19 mouse cellular contexts compared by ENCODE assay signal in genomic region chr14:64525302-64526078, GRCm38 (mm10).
DNase-seq lines count a peak whose midpoint lies in the region; ATAC-seq and TF ChIP-seq lines count a peak whose summit lies in the region.
"Had no signal": no experiment of that assay in that cellular context is flagged by ENCODE, and none has a peak within 500 bp of the region (broad histone marks: within the 10 kb centered on the region; RNA-seq: fewer than 3 reads in every experiment).

No protein-coding gene starts in this region.

- TF ChIP-seq POLR2A in liver, adult 2 months (IDR thresholded peaks at IDR 0.05; ENCODE audit: extremely low read depth, insufficient read depth, low read length), result no peak
- TF ChIP-seq POLR2A in small intestine, adult 2 months (IDR thresholded peaks at IDR 0.05; ENCODE audit: low read depth, low read length), result no peak

- H3K9me3 ChIP-seq in forebrain, embryonic 16.5 days (ENCODE audit: control insufficient read depth, low read length), result no peaks in the 10 kb centered on the region
- no peaks in the 10 kb centered on the region for H3K9me3 ChIP-seq in forebrain, embryonic 10.5 days
- H3K9me3 ChIP-seq in liver, embryonic 12.5 days (replicated peaks), result no peaks in the 10 kb centered on the region
- H3K9me3 ChIP-seq in neural tube, embryonic 13.5 days, result no peaks in the 10 kb centered on the region
- no peaks in the 10 kb centered on the region for H3K9me3 ChIP-seq in neural tube, embryonic 15.5 days (replicated peaks)
- H3K9me3 ChIP-seq: embryonic facial prominence, embryonic 12.5 days; hindbrain, embryonic 15.5 days; liver, embryonic 13.5 days; stomach, embryonic 15.5 days had no signal

- no peak overlapping the region for H3K9ac ChIP-seq in forebrain, embryonic 16.5 days (replicated peaks; ENCODE audit: low read depth, low read length)
- no peak overlapping the region for H3K9ac ChIP-seq in liver, adult 2 months (ENCODE audit: low read depth, low read length)
- no peak overlapping the region for H3K9ac ChIP-seq in liver, embryonic 12.5 days
- H3K9ac ChIP-seq in neural tube, embryonic 13.5 days, result no peak overlapping the region
- H3K9ac ChIP-seq in neural tube, embryonic 15.5 days (replicated peaks), result no peak overlapping the region
- H3K9ac ChIP-seq: embryonic facial prominence, embryonic 12.5 days; hindbrain, embryonic 15.5 days; liver, embryonic 13.5 days; stomach, embryonic 15.5 days had no signal

- H3K4me2 ChIP-seq in forebrain, embryonic 16.5 days (ENCODE audit: low read length), result no peak overlapping the region
- H3K4me2 ChIP-seq in liver, embryonic 12.5 days, result no peak overlapping the region
- no peak overlapping the region for H3K4me2 ChIP-seq in neural tube, embryonic 13.5 days
- no peak overlapping the region for H3K4me2 ChIP-seq in neural tube, embryonic 15.5 days
- H3K4me2 ChIP-seq: embryonic facial prominence, embryonic 12.5 days; hindbrain, embryonic 15.5 days; liver, embryonic 13.5 days; stomach, embryonic 15.5 days had no signal

- H3K36me3 ChIP-seq in forebrain, embryonic 16.5 days (ENCODE audit: control insufficient read depth, insufficient read depth), result no peaks in the 10 kb centered on the region
- H3K36me3 ChIP-seq in forebrain, embryonic 10.5 days (replicated peaks), result no peaks in the 10 kb centered on the region
- H3K36me3 ChIP-seq in liver, adult 2 months (ENCODE audit: control insufficient read depth, insufficient read depth, low read length), result no peaks in the 10 kb centered on the region
- H3K36me3 ChIP-seq in liver, embryonic 12.5 days, result no peaks in the 10 kb centered on the region
- H3K36me3 ChIP-seq in neural tube, embryonic 13.5 days, result no peaks in the 10 kb centered on the region
- no peaks in the 10 kb centered on the region for H3K36me3 ChIP-seq in neural tube, embryonic 15.5 days
- no peaks in the 10 kb centered on the region for H3K36me3 ChIP-seq in small intestine, adult 2 months (ENCODE audit: control insufficient read depth, insufficient read depth, low read length)
- H3K36me3 ChIP-seq: embryonic facial prominence, embryonic 12.5 days; hindbrain, embryonic 15.5 days; liver, embryonic 13.5 days; stomach, embryonic 15.5 days had no signal

- no peak for TF ChIP-seq CTCF in liver, adult 2 months (IDR thresholded peaks at IDR 0.05; ENCODE audit: low read depth, low read length)
- TF ChIP-seq CTCF in small intestine, adult 2 months (IDR thresholded peaks at IDR 0.05; ENCODE audit: extremely low read depth, insufficient read length, insufficient replicate concordance, low read depth, low read length), result no peak

- no peaks in the 10 kb centered on the region for H3K27me3 ChIP-seq in forebrain, embryonic 16.5 days (replicated peaks; ENCODE audit: control insufficient read depth, insufficient read depth, low read length)
- H3K27me3 ChIP-seq in forebrain, embryonic 10.5 days (ENCODE audit: poor library complexity, severe bottlenecking), result no peaks in the 10 kb centered on the region
- H3K27me3 ChIP-seq in liver, adult 2 months (ENCODE audit: control insufficient read depth, insufficient read depth, low read length), result no peaks in the 10 kb centered on the region
- H3K27me3 ChIP-seq in liver, embryonic 12.5 days (replicated peaks), result 0 out of 2 replicates have a peak, but pooled peaks cover 3% of the 10 kb centered on the region
- no peaks in the 10 kb centered on the region for H3K27me3 ChIP-seq in neural tube, embryonic 13.5 days
- no peaks in the 10 kb centered on the region for H3K27me3 ChIP-seq in neural tube, embryonic 15.5 days (replicated peaks)
- H3K27me3 ChIP-seq in small intestine, adult 2 months (ENCODE audit: control insufficient read depth, insufficient read depth, low read length), result no peaks in the 10 kb centered on the region
- H3K27me3 ChIP-seq: embryonic facial prominence, embryonic 12.5 days; hindbrain, embryonic 15.5 days; liver, embryonic 13.5 days; stomach, embryonic 15.5 days had no signal

- peak overlapping the region; percentile 42; the same call in 1 of the 2 replicates for H3K27ac ChIP-seq in forebrain, embryonic 16.5 days (ENCODE audit: low read length)
- H3K27ac ChIP-seq in forebrain, embryonic 10.5 days, result no peak overlapping the region; the same call in 1 of the 2 replicates
- no peak overlapping the region for H3K27ac ChIP-seq in liver, adult 2 months (replicated peaks; ENCODE audit: insufficient read depth, low read depth, low read length)
- no peak overlapping the region for H3K27ac ChIP-seq in liver, embryonic 12.5 days
- H3K27ac ChIP-seq in neural tube, embryonic 13.5 days (replicated peaks), result 0 out of 2 replicates have a peak overlapping the region, but pooled peaks have one; percentile 2
- no peak overlapping the region for H3K27ac ChIP-seq in neural tube, embryonic 15.5 days (replicated peaks)
- peak overlapping the region; percentile 46 for H3K27ac ChIP-seq in small intestine, adult 2 months (ENCODE audit: insufficient read depth, low read depth, low read length)
- H3K27ac ChIP-seq: embryonic facial prominence, embryonic 12.5 days; hindbrain, embryonic 15.5 days; liver, embryonic 13.5 days; macrophage; stomach, embryonic 15.5 days had no signal

- H3K4me3 ChIP-seq in forebrain, embryonic 16.5 days (replicated peaks; ENCODE audit: low read length), result no peak overlapping the region
- no peak overlapping the region for H3K4me3 ChIP-seq in forebrain, embryonic 10.5 days
- H3K4me3 ChIP-seq in liver, adult 2 months (ENCODE audit: insufficient read depth, low read depth, low read length), result no peak overlapping the region
- H3K4me3 ChIP-seq in liver, embryonic 12.5 days, result no peak overlapping the region
- no peak overlapping the region for H3K4me3 ChIP-seq in neural tube, embryonic 13.5 days
- H3K4me3 ChIP-seq in neural tube, embryonic 15.5 days (replicated peaks), result no peak overlapping the region
- no peak overlapping the region for H3K4me3 ChIP-seq in small intestine, adult 2 months (ENCODE audit: low read depth, low read length)
- H3K4me3 ChIP-seq: embryonic facial prominence, embryonic 12.5 days; hindbrain, embryonic 15.5 days; liver, embryonic 13.5 days; stomach, embryonic 15.5 days had no signal

- WGBS in forebrain, embryonic 16.5 days, result 78% methylated on average over 10 of the region's 10 CpGs
- 70% methylated on average over 10 of the region's 10 CpGs for WGBS in forebrain, embryonic 10.5 days
- 51% methylated on average over 10 of the region's 10 CpGs for WGBS in liver, adult 2 months
- 63% methylated on average over 10 of the region's 10 CpGs for WGBS in liver, embryonic 12.5 days (ENCODE audit: insufficient replicate concordance)
- 79% methylated on average over 10 of the region's 10 CpGs for WGBS in neural tube, embryonic 13.5 days
- WGBS in neural tube, embryonic 15.5 days, result 75% methylated on average over 10 of the region's 10 CpGs
- 27% methylated on average over 10 of the region's 10 CpGs for WGBS in small intestine, adult 2 months

- H3K79me2 ChIP-seq in liver, adult 2 months (ENCODE audit: control insufficient read depth, insufficient read depth, low read length), result no peaks in the 10 kb centered on the region

- no peak for DNase-seq in forebrain, embryonic 10.5 days (ENCODE audit: extremely low spot score, low spot score)
- peak; percentile 6 for DNase-seq in liver, adult 2 months (ENCODE audit: extremely low read depth, low read depth, low spot score)
- DNase-seq in adrenal gland, adult 2 months, result no peak
- DNase-seq: adrenal gland, postnatal 14 days; cerebellum, adult 11-12 months; cerebellum, postnatal 36 days; gastrocnemius, postnatal 25 days; layer of hippocampus, postnatal 36 days; liver, embryonic 13.5 days; thymus, adult 2 months had no signal

- H3K4me1 ChIP-seq in forebrain, embryonic 16.5 days (replicated peaks; ENCODE audit: control insufficient read depth, insufficient read depth, low read length), result peaks cover 19% of the 10 kb centered on the region
- peaks cover 27% of the 10 kb centered on the region for H3K4me1 ChIP-seq in forebrain, embryonic 10.5 days
- H3K4me1 ChIP-seq in liver, adult 2 months (ENCODE audit: control insufficient read depth, insufficient read depth, low read length), result no peaks in the 10 kb centered on the region; the same call in 1 of the 2 replicates
- H3K4me1 ChIP-seq in liver, embryonic 12.5 days, result no peaks in the 10 kb centered on the region
- H3K4me1 ChIP-seq in neural tube, embryonic 13.5 days (replicated peaks), result peaks cover 21% of the 10 kb centered on the region
- peaks cover 9% of the 10 kb centered on the region; the same call in 1 of the 2 replicates for H3K4me1 ChIP-seq in neural tube, embryonic 15.5 days
- peaks cover 24% of the 10 kb centered on the region; the same call in 1 of the 2 replicates for H3K4me1 ChIP-seq in small intestine, adult 2 months (ENCODE audit: control insufficient read depth, insufficient read depth, insufficient read length, low read length)
- H3K4me1 ChIP-seq: embryonic facial prominence, embryonic 12.5 days; liver, embryonic 13.5 days; stomach, embryonic 15.5 days had no signal

- ATAC-seq in forebrain, embryonic 16.5 days, result no peak
- no peak for ATAC-seq in liver, embryonic 12.5 days
- ATAC-seq in neural tube, embryonic 13.5 days (ENCODE audit: low read depth), result no peak
- no peak for ATAC-seq in neural tube, embryonic 15.5 days (ENCODE audit: low FRiP score)

Comparison
In these comparisons a context has a peak if more than half of its experiments do, and no peak if none do; other contexts are left out.
1. H3K27ac ChIP-seq: peak in forebrain, embryonic 16.5 days (single experiment), neural tube, embryonic 13.5 days (single experiment) and small intestine, adult 2 months (single experiment); none in forebrain, embryonic 10.5 days (single experiment), liver, adult 2 months (single experiment), liver, embryonic 12.5 days (single experiment) and neural tube, embryonic 15.5 days (single experiment).